Mouse (Mus musculus) hindbrain, embryonic 15.5 days (tissue): Measurements from ENCODE around the gene Kcng3. TPM values are rescaled to one million over a fixed set of nuclear protein-coding genes. Genes with fewer than 3 reads are reported as not detected.

Experiments used
- ATAC-seq: fragments of 200-750 bp; cut with Nextera tagmentation; 2 replicates; pipeline ENCODE4 v1.8.0; 2017; ENCODE audit warnings: low read depth, moderate number of reproducible peaks, moderate TSS enrichment; ENCODE audit not compliant: low FRiP score
- H3K27ac ChIP-seq: fragments of 300-500 bp; sonication (generic); replicated peaks from 2 replicates; pipeline ENCODE4 v1.5.1; 2015; ENCODE audit warnings: mild to moderate bottlenecking, inconsistent platforms
- H3K27me3 ChIP-seq: fragments of 300-500 bp; sonication (generic); 2 replicates; pipeline ENCODE4 v1.6.1; 2015; ENCODE audit warnings: control low read depth, inconsistent platforms
- H3K36me3 ChIP-seq: fragments of 300-500 bp; sonication (generic); 2 replicates; pipeline ENCODE4 v1.6.1; 2015; ENCODE audit warnings: control low read depth, inconsistent platforms
- H3K4me1 ChIP-seq: fragments of 300-500 bp; sonication (generic); replicated peaks from 2 replicates; pipeline ENCODE4 v1.6.1; 2015; ENCODE audit warnings: control low read depth, inconsistent platforms
- H3K4me2 ChIP-seq: fragments of 300-500 bp; sonication (generic); 2 replicates; pipeline ENCODE4 v1.6.1; 2015; ENCODE audit warnings: moderate library complexity, mild to moderate bottlenecking, inconsistent platforms
- H3K4me3 ChIP-seq: fragments of 300-500 bp; sonication (generic); 2 replicates; pipeline ENCODE4 v1.5.1; 2015; ENCODE audit warnings: mild to moderate bottlenecking, inconsistent platforms
- H3K9ac ChIP-seq: fragments of 300-500 bp; sonication (generic); 2 replicates; pipeline ENCODE4 v1.6.1; 2015; ENCODE audit warnings: inconsistent platforms
- H3K9me3 ChIP-seq: fragments of 300-500 bp; sonication (generic); 2 replicates; pipeline ENCODE4 v1.6.1; 2016; ENCODE audit warnings: control low read depth, inconsistent platforms
- WGBS: fragments of 180-500 bp; shearing (Covaris S2); methylation state at CpG from one replicate; pipeline ENCODE4 v1.1.7; 2015; 5-methylcytosine and 5-hydroxymethylcytosine counted together
- polyA plus RNA-seq: library from polyadenylated mRNA; unstranded; fragments of >200 nt; fragmentation: Nextera tagmentation; extraction: Ambion mirVana; gene quantifications from 2 replicates; pipeline ENCODE4 v1.2.1, GENCODE M21; 2015

Kcng3 gene
- polyA plus RNA-seq, 1 experiment from 2014 or later = 0.14 TPM

GRCm38 (mm10) chr17:83567375-83567774 is 64.3 kb downstream of the Kcng3 start:
- no peak for ATAC-seq
- Histone ChIP-seq H3K9ac (no peak overlapping the region), H3K4me3 (no peak overlapping the region), H3K27me3 (no peaks in the 10 kb centered on the region), H3K27ac (no peak overlapping the region), H3K4me2 (no peak overlapping the region), H3K4me1 (0 out of 2 replicates have a peak, but pooled peaks cover 11% of the 10 kb centered on the region), H3K36me3 (no peaks in the 10 kb centered on the region), H3K9me3 (no peaks in the 10 kb centered on the region)
- 25% methylated on average over 8 of the region's 8 CpGs for WGBS

- H3K9ac ChIP-seq = no peak overlapping the region
- no peak overlapping the region for H3K27ac ChIP-seq
- no peak overlapping the region for H3K4me2 ChIP-seq
- no peak overlapping the region for H3K4me3 ChIP-seq
- peak; percentile 71 for ATAC-seq
- H3K4me1 ChIP-seq = 0 out of 2 replicates have a peak, but pooled peaks cover 11% of the 10 kb centered on the region
- no peaks in the 10 kb centered on the region for H3K27me3 ChIP-seq
- H3K9me3 ChIP-seq = no peaks in the 10 kb centered on the region
- H3K36me3 ChIP-seq = no peaks in the 10 kb centered on the region
- 34% methylated on average over 4 of the region's 4 CpGs for WGBS
Measured at GRCm38 (mm10) chr17:83565506-83565905, 66.2 kb downstream of the Kcng3 start.

GRCm38 (mm10) chr17:83564119-83564820 is 67.4 kb downstream of the Kcng3 start:
- no peaks in the 10 kb centered on the region for H3K36me3 ChIP-seq
- H3K9ac ChIP-seq = no peak overlapping the region
- no peak overlapping the region for H3K4me3 ChIP-seq
- 58% methylated on average over 12 of the region's 12 CpGs for WGBS
- no peak overlapping the region for H3K27ac ChIP-seq
- no peaks in the 10 kb centered on the region for H3K9me3 ChIP-seq
- H3K27me3 ChIP-seq = no peaks in the 10 kb centered on the region
- no peak overlapping the region for H3K4me2 ChIP-seq
- no peak for ATAC-seq
- 0 out of 2 replicates have a peak, but pooled peaks cover 11% of the 10 kb centered on the region for H3K4me1 ChIP-seq

- no peaks in the 10 kb centered on the region for H3K27me3 ChIP-seq
- H3K4me2 ChIP-seq = no peak overlapping the region
- WGBS = 52% methylated on average over 10 of the region's 10 CpGs
- 0 out of 2 replicates have a peak, but pooled peaks cover 11% of the 10 kb centered on the region for H3K4me1 ChIP-seq
- no peak overlapping the region for H3K4me3 ChIP-seq
- no peak overlapping the region for H3K27ac ChIP-seq
- H3K9me3 ChIP-seq = no peaks in the 10 kb centered on the region
- no peak for ATAC-seq
- no peak overlapping the region for H3K9ac ChIP-seq
- H3K36me3 ChIP-seq = no peaks in the 10 kb centered on the region
Measured at GRCm38 (mm10) chr17:83563703-83564111, 68.0 kb downstream of the Kcng3 start.

GRCm38 (mm10) chr17:83562153-83563010 is 69.3 kb downstream of the Kcng3 start:
- Histone ChIP-seq H3K4me3 (no peak overlapping the region), H3K4me1 (0 out of 2 replicates have a peak, but pooled peaks cover 11% of the 10 kb centered on the region), H3K27me3 (no peaks in the 10 kb centered on the region), H3K4me2 (no peak overlapping the region), H3K36me3 (no peaks in the 10 kb centered on the region), H3K9ac (no peak overlapping the region), H3K27ac (no peak overlapping the region), H3K9me3 (no peaks in the 10 kb centered on the region)
- WGBS = 95% methylated on average over 5 of the region's 5 CpGs
- ATAC-seq = no peak

- Histone ChIP-seq H3K4me3 (no peak overlapping the region), H3K27ac (no peak overlapping the region), H3K36me3 (no peaks in the 10 kb centered on the region), H3K4me1 (0 out of 2 replicates have a peak, but pooled peaks cover 5% of the 10 kb centered on the region), H3K27me3 (no peaks in the 10 kb centered on the region), H3K9ac (no peak overlapping the region), H3K9me3 (no peaks in the 10 kb centered on the region), H3K4me2 (no peak overlapping the region)
- ATAC-seq = no peak
- 69% methylated on average over 8 of the region's 8 CpGs for WGBS
Measured at GRCm38 (mm10) chr17:83559081-83559480, 72.6 kb downstream of the Kcng3 start.

- H3K9me3 ChIP-seq = no peaks in the 10 kb centered on the region
- ATAC-seq = no peak
- H3K27ac ChIP-seq = no peak overlapping the region
- H3K4me3 ChIP-seq = no peak overlapping the region
- H3K4me1 ChIP-seq = no peaks in the 10 kb centered on the region
- H3K4me2 ChIP-seq = no peak overlapping the region
- no peak overlapping the region for H3K9ac ChIP-seq
- WGBS = 96% methylated on average over 11 of the region's 11 CpGs
- no peaks in the 10 kb centered on the region for H3K27me3 ChIP-seq
- no peaks in the 10 kb centered on the region for H3K36me3 ChIP-seq
Measured at GRCm38 (mm10) chr17:83555836-83556235, 75.9 kb downstream of the Kcng3 start.

GRCm38 (mm10) chr17:83554997-83555396 is 76.7 kb downstream of the Kcng3 start:
- H3K27me3 ChIP-seq = no peaks in the 10 kb centered on the region
- H3K27ac ChIP-seq = no peak overlapping the region
- no peak overlapping the region for H3K4me3 ChIP-seq
- H3K4me2 ChIP-seq = no peak overlapping the region
- H3K9me3 ChIP-seq = no peaks in the 10 kb centered on the region
- no peaks in the 10 kb centered on the region for H3K4me1 ChIP-seq
- no peak for ATAC-seq
- H3K9ac ChIP-seq = no peak overlapping the region
- no peaks in the 10 kb centered on the region for H3K36me3 ChIP-seq
- 87% methylated on average over 7 of the region's 7 CpGs for WGBS

GRCm38 (mm10) chr17:83548501-83549233 is 83.0 kb downstream of the Kcng3 start:
- Histone ChIP-seq H3K27ac (0 out of 2 replicates have a peak overlapping the region, but pooled peaks have one; percentile 6), H3K4me1 (peaks cover 36% of the 10 kb centered on the region), H3K36me3 (no peaks in the 10 kb centered on the region), H3K9me3 (no peaks in the 10 kb centered on the region), H3K4me3 (no peak overlapping the region), H3K4me2 (no peak overlapping the region), H3K9ac (no peak overlapping the region), H3K27me3 (0 out of 2 replicates have a peak, but pooled peaks cover 4% of the 10 kb centered on the region)
- WGBS = 30% methylated on average over 12 of the region's 12 CpGs
- 0 out of 2 replicates have a peak, but pooled peaks have one; percentile 36 for ATAC-seq

GRCm38 (mm10) chr17:83547145-83547544 is 84.5 kb downstream of the Kcng3 start:
- 45% methylated on average over 10 of the region's 10 CpGs for WGBS
- Histone ChIP-seq H3K9ac (no peak overlapping the region), H3K9me3 (no peaks in the 10 kb centered on the region), H3K4me1 (peaks cover 36% of the 10 kb centered on the region), H3K36me3 (no peaks in the 10 kb centered on the region), H3K27ac (no peak overlapping the region), H3K4me3 (no peak overlapping the region), H3K27me3 (0 out of 2 replicates have a peak, but pooled peaks cover 4% of the 10 kb centered on the region), H3K4me2 (no peak overlapping the region)
- ATAC-seq = no peak

- peak overlapping the region; percentile 14 for H3K4me3 ChIP-seq
- WGBS = 5% methylated on average over 35 of the region's 35 CpGs
- H3K4me2 ChIP-seq = peak overlapping the region; percentile 39
- peak; percentile 70 for ATAC-seq
- H3K36me3 ChIP-seq = no peaks in the 10 kb centered on the region
- peak overlapping the region; percentile 58 for H3K27ac ChIP-seq
- no peaks in the 10 kb centered on the region for H3K9me3 ChIP-seq
- 0 out of 2 replicates have a peak, but pooled peaks cover 4% of the 10 kb centered on the region for H3K27me3 ChIP-seq
- H3K4me1 ChIP-seq = peaks cover 36% of the 10 kb centered on the region
- no peak overlapping the region for H3K9ac ChIP-seq
Measured at GRCm38 (mm10) chr17:83545756-83546742, 85.6 kb downstream of the Kcng3 start.
